Mouse (Mus musculus) heart, embryonic 12.5 days (tissue): ENCODE data around the gene Tet3. TPM values are rescaled to one million over a fixed set of nuclear protein-coding genes. Genes with fewer than 3 reads are reported as not detected.
A peak's percentile ranks its signal among the peaks of the same experiment; 100 is the strongest.

ENCODE experiments used
- ATAC-seq: fragments of 200-750 bp; cut with Nextera tagmentation; 2 replicates; pipeline ENCODE4 v1.8.0; 2017; ENCODE audit warnings: moderate TSS enrichment, moderate library complexity; ENCODE audit not compliant: insufficient number of reproducible peaks, low FRiP score
- H3K27ac ChIP-seq: fragments of 300-500 bp; sonication (generic); 2 replicates; pipeline ENCODE4 v1.5.1; 2016; ENCODE audit warnings: mild to moderate bottlenecking, moderate library complexity; ENCODE audit not compliant: poor library complexity, severe bottlenecking
- H3K27me3 ChIP-seq: fragments of 300-500 bp; sonication (generic); replicated peaks from 2 replicates; pipeline ENCODE4 v1.6.1; 2016; ENCODE audit warnings: mild to moderate bottlenecking, moderate library complexity
- H3K36me3 ChIP-seq: fragments of 300-500 bp; sonication (generic); 2 replicates; pipeline ENCODE4 v1.6.1; 2016; ENCODE audit warnings: mild to moderate bottlenecking, moderate library complexity
- H3K4me1 ChIP-seq: fragments of 300-500 bp; sonication (generic); replicated peaks from 2 replicates; pipeline ENCODE4 v1.6.1; 2016; ENCODE audit warnings: mild to moderate bottlenecking
- H3K4me2 ChIP-seq: fragments of 300-500 bp; sonication (generic); 2 replicates; pipeline ENCODE4 v1.6.1; 2016; ENCODE audit warnings: mild to moderate bottlenecking, moderate library complexity
- H3K4me3 ChIP-seq: fragments of 300-500 bp; sonication (generic); 2 replicates; pipeline ENCODE4 v1.5.1; 2016; ENCODE audit warnings: mild to moderate bottlenecking
- H3K9ac ChIP-seq: fragments of 300-500 bp; sonication (generic); 2 replicates; pipeline ENCODE4 v1.6.1; 2016; ENCODE audit warnings: mild to moderate bottlenecking, moderate library complexity
- H3K9me3 ChIP-seq: fragments of 300-500 bp; sonication (generic); replicated peaks from 2 replicates; pipeline ENCODE4 v1.6.1; 2016; ENCODE audit warnings: mild to moderate bottlenecking, moderate library complexity
- whole genome bisulfite sequencing: fragments of 180-500 bp; shearing (Covaris S2); methylation state at CpG from one replicate; pipeline ENCODE4 v1.1.7; 2016; 5-methylcytosine and 5-hydroxymethylcytosine counted together
- polyA plus RNA-seq: library from polyadenylated mRNA; unstranded; fragments of >200 nt; fragmentation: Nextera tagmentation; extraction: Ambion mirVana; gene quantifications from 2 replicates; pipeline ENCODE4 v1.2.1, GENCODE M21; 2016

The Tet3 gene
- 31.3 and 33.6 TPM in 2 replicates for polyA plus RNA-seq

GRCm38 (mm10) chr6:83459034-83459644 lies at the start of gene Tet3:
TSS of gene Tet3 (minus strand) at chr6:83459084.
- 0 out of 2 replicates have a peak within 1 kb of the TSS, but pooled peaks have one; percentile 2 for H3K4me2 ChIP-seq
- peaks cover 48% of the 10 kb centered on the region for H3K4me1 ChIP-seq
- ATAC-seq: no peak
- H3K27ac ChIP-seq: no peak within 1 kb of the TSS
- peaks cover 5% of the 10 kb centered on the region; the same call in 1 of the 2 replicates for H3K9me3 ChIP-seq
- no peak within 1 kb of the TSS; the same call in 1 of the 2 replicates for H3K9ac ChIP-seq
- no peaks in the 10 kb centered on the region for H3K27me3 ChIP-seq
- H3K4me3 ChIP-seq: no peak within 1 kb of the TSS
- H3K36me3 ChIP-seq: 0 out of 2 replicates have a peak, but pooled peaks cover 4% of the 10 kb centered on the region
- 44% methylated on average over 4 of the region's 4 CpGs for WGBS

DNA sequence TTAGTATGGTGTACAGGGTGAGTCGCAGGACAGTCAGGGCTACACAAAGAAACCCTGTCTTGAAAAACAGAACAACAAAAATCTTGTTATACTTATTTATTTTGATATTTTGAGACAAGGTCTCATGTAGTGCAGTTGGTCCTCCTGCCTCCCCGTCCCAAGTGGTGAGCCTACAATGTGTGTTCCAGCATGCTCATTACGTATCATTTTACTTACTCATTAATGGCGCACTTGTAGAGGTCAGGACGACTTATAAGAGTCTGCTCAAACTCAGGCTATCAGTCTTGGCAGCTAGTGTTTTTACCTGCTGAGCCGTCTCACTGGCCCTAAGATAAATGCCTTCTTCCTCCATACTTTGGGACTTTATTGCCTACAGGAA lies 48.3 kb upstream of the Tet3 start:
- Histone ChIP-seq H3K4me1 (peaks cover 22% of the 10 kb centered on the region), H3K27me3 (no peaks in the 10 kb centered on the region; the same call in 1 of the 2 replicates), H3K4me2 (peak overlapping the region; percentile 75), H3K9ac (peak overlapping the region; percentile 52), H3K9me3 (no peaks in the 10 kb centered on the region), H3K27ac (peak overlapping the region; percentile 99), H3K36me3 (peaks cover 3% of the 10 kb centered on the region; the same call in 1 of the 2 replicates), H3K4me3 (peak overlapping the region; percentile 96)
- 32% methylated on average over 6 of the region's 6 CpGs for WGBS
- ATAC-seq: peak; percentile 5

GRCm38 (mm10) chr6:83506258-83507167 lies 47.6 kb upstream of the Tet3 start, which contains the start of gene Dguok:
TSS of gene Dguok (minus strand) at chr6:83506969.
- no peaks in the 10 kb centered on the region for H3K9me3 ChIP-seq
- under 1% methylated on average over 54 of the region's 54 CpGs for WGBS
- H3K4me3 ChIP-seq: peak within 1 kb of the TSS; percentile 96
- peak within 1 kb of the TSS; percentile 91 for H3K9ac ChIP-seq
- no peaks in the 10 kb centered on the region; the same call in 1 of the 2 replicates for H3K27me3 ChIP-seq
- ATAC-seq: peak; percentile 98
- peak within 1 kb of the TSS; percentile 99 for H3K27ac ChIP-seq
- H3K36me3 ChIP-seq: peaks cover 3% of the 10 kb centered on the region; the same call in 1 of the 2 replicates
- H3K4me2 ChIP-seq: peak within 1 kb of the TSS; percentile 75
- H3K4me1 ChIP-seq: peaks cover 26% of the 10 kb centered on the region

- Histone ChIP-seq H3K27ac (no peak overlapping the region), H3K9ac (peak overlapping the region; percentile 91)
- WGBS: 72% methylated on average over 4 of the region's 4 CpGs
Observed at GRCm38 (mm10) chr6:83505554-83505953, 46.7 kb upstream of the Tet3 start.

GRCm38 (mm10) chr6:83503361-83503760 lies 44.5 kb upstream of the Tet3 start:
- Histone ChIP-seq H3K27ac (no peak overlapping the region), H3K36me3 (peaks cover 15% of the 10 kb centered on the region), H3K4me3 (no peak overlapping the region), H3K9me3 (peaks cover 4% of the 10 kb centered on the region), H3K4me1 (peaks cover 26% of the 10 kb centered on the region), H3K9ac (no peak overlapping the region), H3K4me2 (no peak overlapping the region), H3K27me3 (no peaks in the 10 kb centered on the region; the same call in 1 of the 2 replicates)
- 81% methylated on average over 3 of the region's 3 CpGs for WGBS
- no peak for ATAC-seq

More at GRCm38 (mm10) chr6:83505554-83505953, 46.7 kb upstream of the Tet3 start:
- Histone ChIP-seq H3K9me3 (peaks cover under 1% of the 10 kb centered on the region), H3K4me1 (peaks cover 26% of the 10 kb centered on the region), H3K4me3 (peak overlapping the region; percentile 96), H3K4me2 (peak overlapping the region; percentile 75), H3K36me3 (peaks cover 3% of the 10 kb centered on the region), H3K27me3 (no peaks in the 10 kb centered on the region; the same call in 1 of the 2 replicates)
- ATAC-seq: no peak

DNA sequence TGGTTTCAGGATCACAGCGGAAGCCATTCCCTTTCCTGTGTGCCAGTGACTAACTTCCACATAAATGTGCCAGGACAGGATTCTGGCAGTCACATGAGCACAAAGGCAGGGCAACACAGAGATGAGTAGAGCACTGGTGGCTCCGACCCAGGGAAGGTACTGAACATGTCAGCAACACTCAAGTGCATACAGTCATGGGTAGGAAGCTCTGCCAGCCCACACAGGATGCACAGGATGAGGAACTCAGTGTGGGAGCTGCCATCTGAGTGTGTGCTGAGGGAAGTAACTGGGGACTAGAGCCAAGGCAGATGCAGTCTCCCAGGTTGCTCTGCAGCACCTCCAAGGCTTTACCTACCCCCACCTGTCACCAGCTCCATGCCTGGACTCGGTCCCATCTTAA lies 43.8 kb upstream of the Tet3 start:
- 82% methylated on average over 3 of the region's 3 CpGs for WGBS
- Histone ChIP-seq H3K4me2 (no peak overlapping the region), H3K9me3 (peaks cover 4% of the 10 kb centered on the region), H3K36me3 (peaks cover 17% of the 10 kb centered on the region), H3K27me3 (no peaks in the 10 kb centered on the region), H3K9ac (no peak overlapping the region), H3K4me1 (peaks cover 27% of the 10 kb centered on the region), H3K4me3 (no peak overlapping the region), H3K27ac (0 out of 2 replicates have a peak overlapping the region, but pooled peaks have one; percentile 6)
- no peak for ATAC-seq

DNA sequence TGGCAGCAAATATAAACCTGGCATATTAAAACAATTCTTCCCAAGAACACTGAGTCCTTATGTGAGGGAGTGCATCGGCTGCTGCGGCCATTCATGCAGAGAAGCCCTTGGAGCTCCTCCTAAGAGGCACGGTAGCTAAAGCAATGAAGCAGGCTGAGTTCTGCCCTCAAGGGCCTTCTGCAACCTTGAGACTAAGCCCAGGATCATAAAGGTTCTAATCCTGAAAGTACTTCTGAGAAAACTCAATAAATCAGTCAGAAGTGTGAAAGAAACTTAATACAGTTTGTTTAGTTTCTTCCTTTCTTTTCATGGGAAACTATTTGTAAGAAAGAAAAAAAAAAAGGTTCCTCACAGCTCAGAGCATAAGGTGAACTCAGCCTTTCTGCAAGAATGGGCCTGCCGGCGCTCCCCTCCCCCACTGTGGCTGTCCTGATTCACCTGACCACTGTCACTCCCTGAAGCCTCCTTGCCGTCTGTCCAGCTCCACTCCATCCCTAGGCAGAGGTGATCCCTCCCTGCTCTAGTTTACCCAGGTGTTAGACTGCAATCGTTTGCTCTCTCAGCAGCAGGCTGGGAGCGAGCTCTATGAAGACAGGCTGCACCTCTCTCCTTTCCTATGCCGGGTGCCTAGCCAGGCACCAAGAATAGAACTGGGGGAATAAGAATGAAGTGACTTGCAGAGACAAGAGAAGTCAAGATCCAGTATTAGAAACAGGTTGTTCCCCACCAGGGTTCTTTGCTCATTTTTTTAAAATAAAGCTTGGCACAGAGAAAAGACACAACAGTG lies 42.8 kb upstream of the Tet3 start:
- peak overlapping the region; percentile 6; the same call in 1 of the 2 replicates for H3K27ac ChIP-seq
- no peak overlapping the region for H3K4me3 ChIP-seq
- H3K4me1 ChIP-seq: peaks cover 28% of the 10 kb centered on the region
- H3K36me3 ChIP-seq: peaks cover 17% of the 10 kb centered on the region
- 62% methylated on average over 9 of the region's 9 CpGs for WGBS
- H3K27me3 ChIP-seq: no peaks in the 10 kb centered on the region
- H3K4me2 ChIP-seq: 0 out of 2 replicates have a peak overlapping the region, but pooled peaks have one; percentile 17
- no peak for ATAC-seq
- no peak overlapping the region for H3K9ac ChIP-seq
- H3K9me3 ChIP-seq: peaks cover 4% of the 10 kb centered on the region

- no peak overlapping the region for H3K27ac ChIP-seq
- WGBS: 60% methylated on average over 3 of the region's 3 CpGs
- no peak overlapping the region for H3K4me2 ChIP-seq
- no peak for ATAC-seq
- H3K9ac ChIP-seq: no peak overlapping the region
- peaks cover 24% of the 10 kb centered on the region for H3K4me1 ChIP-seq
- H3K4me3 ChIP-seq: no peak overlapping the region
- no peaks in the 10 kb centered on the region for H3K27me3 ChIP-seq
- peaks cover 24% of the 10 kb centered on the region for H3K36me3 ChIP-seq
- H3K9me3 ChIP-seq: peaks cover 4% of the 10 kb centered on the region
Observed at GRCm38 (mm10) chr6:83500462-83500861, 41.6 kb upstream of the Tet3 start.

- no peak overlapping the region for H3K4me2 ChIP-seq
- WGBS: 94% methylated on average over 10 of the region's 10 CpGs
- peaks cover 4% of the 10 kb centered on the region for H3K9me3 ChIP-seq
Observed at GRCm38 (mm10) chr6:83499078-83499477, 40.2 kb upstream of the Tet3 start.

More at GRCm38 (mm10) chr6:83499078-83499477, 40.2 kb upstream of the Tet3 start:
- Histone ChIP-seq H3K4me1 (peaks cover 22% of the 10 kb centered on the region), H3K27me3 (no peaks in the 10 kb centered on the region), H3K36me3 (peaks cover 35% of the 10 kb centered on the region), H3K4me3 (no peak overlapping the region), H3K27ac (no peak overlapping the region), H3K9ac (no peak overlapping the region)
- ATAC-seq: no peak
